Mouse (Mus musculus) neural tube, embryonic 11.5 days (tissue): ENCODE measurements at regions not wholly inside any gene's neighbourhood (a gene's known extent, or its start where the extent isn't known, plus 50 kb on each side); places are given as distances from the start of the nearest gene placed in this dataset.

Experiments
- ATAC-seq: fragments of 200-750 bp; cut with Nextera tagmentation; 2 replicates; pipeline ENCODE4 v1.8.0; 2017; ENCODE audit warnings: moderate number of reproducible peaks, mild to moderate bottlenecking, moderate TSS enrichment, moderate library complexity; ENCODE audit not compliant: insufficient read depth, low FRiP score, low TSS enrichment
- DNase-seq: peaks from one replicate; pipeline ENCODE4 v3.0.0-alpha.2; 2015; ENCODE audit warnings: low spot score
- H3K27ac ChIP-seq: fragments of 300-500 bp; sonication (generic); 2 replicates; pipeline ENCODE4 v1.5.1; 2014; ENCODE audit warnings: low read depth, mild to moderate bottlenecking, low read length
- H3K27me3 ChIP-seq: fragments of 300-500 bp; sonication (generic); 2 replicates; pipeline ENCODE4 v1.6.1; 2014; ENCODE audit warnings: mild to moderate bottlenecking, low read length, mixed read lengths; ENCODE audit not compliant: control insufficient read depth, insufficient read depth
- H3K36me3 ChIP-seq: fragments of 300-500 bp; sonication (generic); 2 replicates; pipeline ENCODE4 v1.6.1; 2014; ENCODE audit warnings: mild to moderate bottlenecking, low read length, moderate library complexity, mixed read lengths; ENCODE audit not compliant: control insufficient read depth, insufficient read depth
- H3K4me1 ChIP-seq: fragments of 300-500 bp; sonication (generic); 2 replicates; pipeline ENCODE4 v1.6.1; 2014; ENCODE audit warnings: low read length, mixed read lengths; ENCODE audit not compliant: control insufficient read depth, insufficient read depth
- H3K4me2 ChIP-seq: fragments of 300-500 bp; sonication (generic); 2 replicates; pipeline ENCODE4 v1.6.1; 2014; ENCODE audit warnings: low read depth, mild to moderate bottlenecking, moderate library complexity
- H3K4me3 ChIP-seq: fragments of 300-500 bp; sonication (generic); 2 replicates; pipeline ENCODE4 v1.5.1; 2014; ENCODE audit warnings: low read depth, low read length
- H3K9ac ChIP-seq: fragments of 300-500 bp; sonication (generic); 2 replicates; pipeline ENCODE4 v1.6.1; 2014; ENCODE audit warnings: mild to moderate bottlenecking, low read length
- H3K9me3 ChIP-seq: fragments of 300-500 bp; sonication (generic); 2 replicates; pipeline ENCODE4 v1.6.1; 2016; ENCODE audit warnings: low read length; ENCODE audit not compliant: control insufficient read depth
- WGBS: fragments of 180-500 bp; shearing (Covaris S2); extraction: QIAGEN DNeasy Blood & Tissue Kit; methylation state at CpG from one replicate; pipeline ENCODE4 v1.1.7; 2014; 5-methylcytosine and 5-hydroxymethylcytosine counted together

GRCm38 (mm10) chr7:94116899-94117521 lies 1037.3 kb downstream of the Fam181b start:
- DNase-seq (no peak), ATAC-seq (no peak)
- no peaks in the 10 kb centered on the region for H3K4me1 ChIP-seq
- no peak overlapping the region for H3K4me2 ChIP-seq
- no peaks in the 10 kb centered on the region for H3K9me3 ChIP-seq
- no peak overlapping the region for H3K9ac ChIP-seq
- H3K4me3 ChIP-seq = no peak overlapping the region
- 88% methylated on average over 4 of the region's 4 CpGs for WGBS
- H3K27me3 ChIP-seq = no peaks in the 10 kb centered on the region
- H3K36me3 ChIP-seq = no peaks in the 10 kb centered on the region
- no peak overlapping the region for H3K27ac ChIP-seq

- H3K4me3 ChIP-seq = no peak overlapping the region
- no peak overlapping the region for H3K27ac ChIP-seq
- no peak overlapping the region for H3K9ac ChIP-seq
- WGBS = 87% methylated on average over 1 of the region's 1 CpGs
- no peak overlapping the region for H3K4me2 ChIP-seq
- no peaks in the 10 kb centered on the region for H3K36me3 ChIP-seq
- ATAC-seq = no peak
- H3K27me3 ChIP-seq = no peaks in the 10 kb centered on the region
- no peaks in the 10 kb centered on the region for H3K9me3 ChIP-seq
- no peaks in the 10 kb centered on the region for H3K4me1 ChIP-seq
- DNase-seq = no peak
Measured at GRCm38 (mm10) chr7:94123781-94124180, 1044.1 kb downstream of the Fam181b start.

- Histone ChIP-seq H3K36me3 (no peaks in the 10 kb centered on the region), H3K9ac (no peak overlapping the region), H3K27ac (no peak overlapping the region), H3K4me2 (no peak overlapping the region), H3K9me3 (no peaks in the 10 kb centered on the region), H3K4me1 (no peaks in the 10 kb centered on the region), H3K27me3 (no peaks in the 10 kb centered on the region), H3K4me3 (no peak overlapping the region)
- DNase-seq (no peak), ATAC-seq (no peak)
Measured at GRCm38 (mm10) chr7:94154221-94154620, 1074.6 kb downstream of the Fam181b start.

- no peak for DNase-seq
- H3K9me3 ChIP-seq = no peaks in the 10 kb centered on the region
- 97% methylated on average over 1 of the region's 1 CpGs for WGBS
Measured at GRCm38 (mm10) chr7:94155458-94155857, 1075.8 kb downstream of the Fam181b start.

GRCm38 (mm10) chr7:94180027-94180426 lies 1100.4 kb downstream of the Fam181b start:
- no peaks in the 10 kb centered on the region for H3K27me3 ChIP-seq
- no peak overlapping the region for H3K4me3 ChIP-seq
- DNase-seq = no peak
- H3K4me2 ChIP-seq = no peak overlapping the region
- no peaks in the 10 kb centered on the region for H3K9me3 ChIP-seq
- no peak overlapping the region for H3K27ac ChIP-seq
- H3K9ac ChIP-seq = no peak overlapping the region
- ATAC-seq = no peak
- H3K36me3 ChIP-seq = no peaks in the 10 kb centered on the region
- no peaks in the 10 kb centered on the region for H3K4me1 ChIP-seq
- WGBS = 71% methylated on average over 2 of the region's 2 CpGs

More at GRCm38 (mm10) chr7:94155458-94155857, 1075.8 kb downstream of the Fam181b start:
- H3K27me3 ChIP-seq = no peaks in the 10 kb centered on the region
- ATAC-seq = no peak
- H3K4me2 ChIP-seq = no peak overlapping the region
- no peak overlapping the region for H3K9ac ChIP-seq
- no peak overlapping the region for H3K4me3 ChIP-seq
- no peaks in the 10 kb centered on the region for H3K4me1 ChIP-seq
- H3K27ac ChIP-seq = no peak overlapping the region
- H3K36me3 ChIP-seq = no peaks in the 10 kb centered on the region

GRCm38 (mm10) chr7:94212341-94212740 lies 1132.7 kb downstream of the Fam181b start:
- Histone ChIP-seq H3K9ac (no peak overlapping the region), H3K36me3 (no peaks in the 10 kb centered on the region), H3K27me3 (no peaks in the 10 kb centered on the region), H3K4me1 (no peaks in the 10 kb centered on the region), H3K9me3 (no peaks in the 10 kb centered on the region), H3K4me3 (no peak overlapping the region), H3K4me2 (no peak overlapping the region), H3K27ac (no peak overlapping the region)
- DNase-seq (no peak), ATAC-seq (no peak)
- 85% methylated on average over 1 of the region's 1 CpGs for WGBS

- DNase-seq (no peak), ATAC-seq (no peak)
- H3K4me1 ChIP-seq = no peaks in the 10 kb centered on the region
- no peaks in the 10 kb centered on the region for H3K9me3 ChIP-seq
- H3K27ac ChIP-seq = no peak overlapping the region
- no peaks in the 10 kb centered on the region for H3K36me3 ChIP-seq
- H3K4me3 ChIP-seq = no peak overlapping the region
- H3K9ac ChIP-seq = no peak overlapping the region
- H3K4me2 ChIP-seq = no peak overlapping the region
- H3K27me3 ChIP-seq = no peaks in the 10 kb centered on the region
- 57% methylated on average over 1 of the region's 1 CpGs for WGBS
Measured at GRCm38 (mm10) chr7:94227482-94227881, 1147.8 kb downstream of the Fam181b start.

- Histone ChIP-seq H3K4me2 (no peak overlapping the region), H3K9me3 (no peaks in the 10 kb centered on the region), H3K9ac (no peak overlapping the region), H3K4me3 (no peak overlapping the region), H3K27me3 (no peaks in the 10 kb centered on the region), H3K36me3 (no peaks in the 10 kb centered on the region), H3K4me1 (no peaks in the 10 kb centered on the region), H3K27ac (no peak overlapping the region)
- ATAC-seq = no peak
- no peak for DNase-seq
- WGBS = 84% methylated on average over 4 of the region's 4 CpGs
Measured at GRCm38 (mm10) chr7:94233653-94234052, 1154.0 kb downstream of the Fam181b start.

GRCm38 (mm10) chr7:94249501-94249900 lies 1169.8 kb downstream of the Fam181b start:
- no peak for DNase-seq
- Histone ChIP-seq H3K27me3 (no peaks in the 10 kb centered on the region), H3K4me2 (no peak overlapping the region), H3K4me1 (no peaks in the 10 kb centered on the region), H3K4me3 (no peak overlapping the region), H3K36me3 (no peaks in the 10 kb centered on the region), H3K9me3 (no peaks in the 10 kb centered on the region), H3K27ac (no peak overlapping the region), H3K9ac (no peak overlapping the region)
- ATAC-seq = no peak
- 87% methylated on average over 3 of the region's 3 CpGs for WGBS
